Mouse (Mus musculus): ENCODE results near the gene Rab3b.

GRCm38 (mm10) chr4:108937848-108938771 is 59.2 kb downstream of the Rab3b start:
- TF ChIP-seq CTCF (IDR thresholded peaks at IDR 0.05), result no peak
- TF ChIP-seq EP300 (IDR thresholded peaks at IDR 0.05), result no peak
